Mouse (Mus musculus): ENCODE results near the gene Zc3h12c.

Zc3h12c gene

GRCm38 (mm10) chr9:52160512-52160911 is 7.9 kb downstream of the Zc3h12c start:
- Histone ChIP-seq H3K9me3 (ENCODE audit: low read length) (no peaks in the 10 kb centered on the region), H3K36me3 (ENCODE audit: insufficient read depth, low read length) (no peaks in the 10 kb centered on the region)

GRCm38 (mm10) chr9:52158561-52158960 is 9.8 kb downstream of the Zc3h12c start:
- H3K4me1 ChIP-seq (replicated peaks; ENCODE audit: low read depth, low read length): no peaks in the 10 kb centered on the region
- no peak overlapping the region for H3K4me3 ChIP-seq (replicated peaks; ENCODE audit: low read length)
- H3K9me3 ChIP-seq (ENCODE audit: low read length): no peaks in the 10 kb centered on the region
- no peaks in the 10 kb centered on the region for H3K36me3 ChIP-seq (ENCODE audit: insufficient read depth, low read length)
- TF ChIP-seq CTCF (conservative IDR thresholded peaks at IDR 0.05; ENCODE audit: low read length) (no peak), NANOG (IDR thresholded peaks at IDR 0.05; ENCODE audit: borderline replicate concordance, low read length) (no peak), POU5F1 (IDR thresholded peaks at IDR 0.05; ENCODE audit: borderline replicate concordance, low read length) (no peak)
- H3K27me3 ChIP-seq (ENCODE audit: insufficient read depth, low read length): no peaks in the 10 kb centered on the region

More at GRCm38 (mm10) chr9:52160512-52160911, 7.9 kb downstream of the Zc3h12c start:
- no peaks in the 10 kb centered on the region for H3K4me1 ChIP-seq (replicated peaks; ENCODE audit: low read depth, low read length)
- no peak for TF ChIP-seq NANOG (IDR thresholded peaks at IDR 0.05; ENCODE audit: borderline replicate concordance, low read length)
- TF ChIP-seq CTCF (conservative IDR thresholded peaks at IDR 0.05; ENCODE audit: low read length): no peak; the same call in 1 of the 2 replicates
- no peak for TF ChIP-seq POU5F1 (IDR thresholded peaks at IDR 0.05; ENCODE audit: borderline replicate concordance, low read length)
- H3K27me3 ChIP-seq (ENCODE audit: insufficient read depth, low read length): no peaks in the 10 kb centered on the region
- no peak overlapping the region for H3K4me3 ChIP-seq (replicated peaks; ENCODE audit: low read length)

DNA sequence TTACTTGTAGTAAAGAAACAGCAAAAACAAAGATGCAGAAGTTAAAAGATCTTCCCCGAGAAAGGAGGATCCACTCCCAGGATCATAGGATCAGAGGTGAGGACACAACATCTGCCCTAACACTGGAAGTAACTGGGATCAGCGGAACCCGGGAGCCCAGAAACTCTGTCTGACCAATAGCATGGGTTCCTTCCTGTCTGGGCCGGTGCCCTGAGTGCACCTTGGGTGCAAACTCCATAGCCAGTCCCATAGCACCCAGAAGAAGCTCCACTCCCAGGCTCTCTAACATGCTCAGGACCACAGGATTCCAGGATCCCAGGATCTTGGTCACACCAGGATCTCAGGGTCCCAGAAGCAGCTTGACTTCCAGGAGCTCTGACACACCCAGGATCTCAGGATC is 13.0 kb downstream of the Zc3h12c start:
- no peaks in the 10 kb centered on the region for H3K36me3 ChIP-seq (ENCODE audit: insufficient read depth, low read length)
- H3K9me3 ChIP-seq (ENCODE audit: low read length): no peaks in the 10 kb centered on the region
- no peak overlapping the region for H3K4me3 ChIP-seq (replicated peaks; ENCODE audit: low read length)
- TF ChIP-seq CTCF (conservative IDR thresholded peaks at IDR 0.05; ENCODE audit: low read length) (no peak), NANOG (IDR thresholded peaks at IDR 0.05; ENCODE audit: borderline replicate concordance, low read length) (no peak), POU5F1 (IDR thresholded peaks at IDR 0.05; ENCODE audit: borderline replicate concordance, low read length) (no peak)
- H3K27me3 ChIP-seq (ENCODE audit: insufficient read depth, low read length): no peaks in the 10 kb centered on the region
- H3K4me1 ChIP-seq (replicated peaks; ENCODE audit: low read depth, low read length): no peaks in the 10 kb centered on the region

- Histone ChIP-seq H3K27me3 (ENCODE audit: insufficient read depth, low read length) (no peaks in the 10 kb centered on the region), H3K4me3 (replicated peaks; ENCODE audit: low read length) (no peak overlapping the region), H3K4me1 (replicated peaks; ENCODE audit: low read depth, low read length) (no peaks in the 10 kb centered on the region), H3K9me3 (ENCODE audit: low read length) (no peaks in the 10 kb centered on the region), H3K36me3 (ENCODE audit: insufficient read depth, low read length) (no peaks in the 10 kb centered on the region)
- TF ChIP-seq POU5F1 (IDR thresholded peaks at IDR 0.05; ENCODE audit: borderline replicate concordance, low read length) (no peak), CTCF (conservative IDR thresholded peaks at IDR 0.05; ENCODE audit: low read length) (no peak), NANOG (IDR thresholded peaks at IDR 0.05; ENCODE audit: borderline replicate concordance, low read length) (no peak)
Observed at GRCm38 (mm10) chr9:52154253-52154652, 14.1 kb downstream of the Zc3h12c start.

- H3K36me3 ChIP-seq (ENCODE audit: insufficient read depth, low read length): no peaks in the 10 kb centered on the region
- H3K27me3 ChIP-seq (ENCODE audit: insufficient read depth, low read length): no peaks in the 10 kb centered on the region
- no peaks in the 10 kb centered on the region for H3K4me1 ChIP-seq (replicated peaks; ENCODE audit: low read depth, low read length)
- no peak overlapping the region for H3K4me3 ChIP-seq (replicated peaks; ENCODE audit: low read length)
- H3K9me3 ChIP-seq (ENCODE audit: low read length): no peaks in the 10 kb centered on the region
- TF ChIP-seq POU5F1 (IDR thresholded peaks at IDR 0.05; ENCODE audit: borderline replicate concordance, low read length) (no peak), CTCF (conservative IDR thresholded peaks at IDR 0.05; ENCODE audit: low read length) (no peak), NANOG (IDR thresholded peaks at IDR 0.05; ENCODE audit: borderline replicate concordance, low read length) (no peak)
Observed at GRCm38 (mm10) chr9:52152076-52152826, 16.1 kb downstream of the Zc3h12c start.

- H3K36me3 ChIP-seq (ENCODE audit: insufficient read depth, low read length): no peaks in the 10 kb centered on the region
- H3K27me3 ChIP-seq (ENCODE audit: insufficient read depth, low read length): no peaks in the 10 kb centered on the region
- H3K9me3 ChIP-seq (ENCODE audit: low read length): no peaks in the 10 kb centered on the region
- no peaks in the 10 kb centered on the region for H3K4me1 ChIP-seq (replicated peaks; ENCODE audit: low read depth, low read length)
- no peak overlapping the region for H3K4me3 ChIP-seq (replicated peaks; ENCODE audit: low read length)
- no peak for TF ChIP-seq CTCF (conservative IDR thresholded peaks at IDR 0.05; ENCODE audit: low read length)
- no peak for TF ChIP-seq NANOG (IDR thresholded peaks at IDR 0.05; ENCODE audit: borderline replicate concordance, low read length)
- TF ChIP-seq POU5F1 (IDR thresholded peaks at IDR 0.05; ENCODE audit: borderline replicate concordance, low read length): no peak
Observed at GRCm38 (mm10) chr9:52149768-52150167, 18.6 kb downstream of the Zc3h12c start.

- no peaks in the 10 kb centered on the region for H3K27me3 ChIP-seq (ENCODE audit: insufficient read depth, low read length)
- TF ChIP-seq CTCF (conservative IDR thresholded peaks at IDR 0.05; ENCODE audit: low read length) (no peak), NANOG (IDR thresholded peaks at IDR 0.05; ENCODE audit: borderline replicate concordance, low read length) (no peak), POU5F1 (IDR thresholded peaks at IDR 0.05; ENCODE audit: borderline replicate concordance, low read length) (no peak)
Observed at GRCm38 (mm10) chr9:52149286-52149685, 19.1 kb downstream of the Zc3h12c start.

DNA sequence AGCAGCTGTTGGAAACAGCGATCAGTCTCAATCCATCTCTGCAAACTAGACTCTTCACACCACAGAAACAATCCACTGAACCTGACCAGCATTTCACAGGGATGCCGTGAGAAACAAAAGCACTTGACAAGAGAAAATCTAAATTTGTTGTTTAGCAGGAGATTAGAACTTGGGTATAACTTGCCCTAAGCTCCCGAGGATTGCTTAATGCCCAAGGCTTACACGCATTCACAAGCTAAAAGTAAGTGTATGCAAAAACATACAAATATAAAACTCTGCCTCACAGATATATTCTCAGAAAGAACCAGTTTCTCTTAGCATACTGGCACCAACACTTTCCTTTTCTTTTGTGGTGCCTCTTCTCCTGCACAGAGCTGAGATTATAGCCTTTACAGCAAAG is 19.5 kb downstream of the Zc3h12c start:
- no peaks in the 10 kb centered on the region for H3K4me1 ChIP-seq (replicated peaks; ENCODE audit: low read depth, low read length)
- no peak for TF ChIP-seq POU5F1 (IDR thresholded peaks at IDR 0.05; ENCODE audit: borderline replicate concordance, low read length)
- TF ChIP-seq CTCF (conservative IDR thresholded peaks at IDR 0.05; ENCODE audit: low read length): no peak
- TF ChIP-seq NANOG (IDR thresholded peaks at IDR 0.05; ENCODE audit: borderline replicate concordance, low read length): no peak
- H3K36me3 ChIP-seq (ENCODE audit: insufficient read depth, low read length): no peaks in the 10 kb centered on the region
- no peaks in the 10 kb centered on the region for H3K9me3 ChIP-seq (ENCODE audit: low read length)
- no peaks in the 10 kb centered on the region for H3K27me3 ChIP-seq (ENCODE audit: insufficient read depth, low read length)
- H3K4me3 ChIP-seq (replicated peaks; ENCODE audit: low read length): no peak overlapping the region

More at GRCm38 (mm10) chr9:52149286-52149685, 19.1 kb downstream of the Zc3h12c start:
- Histone ChIP-seq H3K4me3 (replicated peaks; ENCODE audit: low read length) (no peak overlapping the region), H3K4me1 (replicated peaks; ENCODE audit: low read depth, low read length) (no peaks in the 10 kb centered on the region), H3K9me3 (ENCODE audit: low read length) (no peaks in the 10 kb centered on the region), H3K36me3 (ENCODE audit: insufficient read depth, low read length) (no peaks in the 10 kb centered on the region)

Data from E14TG2a.4 (cell line).